Mouse (Mus musculus) hindbrain, embryonic 10.5 days (tissue): Measurements from ENCODE around the gene Pigm. TPM values are rescaled to one million over a fixed set of nuclear protein-coding genes. Genes with fewer than 3 reads are reported as not detected.
A peak's percentile ranks its signal among the peaks of the same experiment; 100 is the strongest.

Experiments used
- DNase-seq: peaks from one replicate; pipeline ENCODE4 v3.0.0-alpha.2; 2017; ENCODE audit warnings: low spot score
- H3K27ac ChIP-seq: fragments of 300-500 bp; sonication (generic); 2 replicates; pipeline ENCODE4 v1.5.1; 2016; ENCODE audit warnings: mild to moderate bottlenecking, moderate library complexity
- H3K27me3 ChIP-seq: fragments of 300-500 bp; sonication (generic); 2 replicates; pipeline ENCODE4 v1.6.1; 2016; ENCODE audit warnings: mild to moderate bottlenecking; ENCODE audit not compliant: poor library complexity, insufficient read depth, severe bottlenecking
- H3K36me3 ChIP-seq: fragments of 300-500 bp; sonication (generic); 2 replicates; pipeline ENCODE4 v1.6.1; 2016; ENCODE audit warnings: mild to moderate bottlenecking, moderate library complexity
- H3K4me1 ChIP-seq: fragments of 300-500 bp; sonication (generic); replicated peaks from 2 replicates; pipeline ENCODE4 v1.6.1; 2016; ENCODE audit warnings: mild to moderate bottlenecking
- H3K4me3 ChIP-seq: fragments of 300-500 bp; sonication (generic); 2 replicates; pipeline ENCODE4 v1.5.1; 2016; ENCODE audit warnings: mild to moderate bottlenecking, moderate library complexity
- H3K9me3 ChIP-seq: fragments of 300-500 bp; sonication (generic); 2 replicates; pipeline ENCODE4 v1.6.1; 2016; ENCODE audit warnings: mild to moderate bottlenecking, moderate library complexity
- WGBS: fragments of 180-500 bp; shearing (Covaris S2); methylation state at CpG from one replicate; pipeline ENCODE4 v1.1.7; 2016; 5-methylcytosine and 5-hydroxymethylcytosine counted together
- polyA plus RNA-seq: library from polyadenylated mRNA; unstranded; fragments of >200 nt; fragmentation: Nextera tagmentation; extraction: Ambion mirVana; gene quantifications from 2 replicates; pipeline ENCODE4 v1.2.1, GENCODE M21; 2016

The Pigm gene
- polyA plus RNA-seq, 1 experiment from 2014 or later: 8.7 TPM

DNA sequence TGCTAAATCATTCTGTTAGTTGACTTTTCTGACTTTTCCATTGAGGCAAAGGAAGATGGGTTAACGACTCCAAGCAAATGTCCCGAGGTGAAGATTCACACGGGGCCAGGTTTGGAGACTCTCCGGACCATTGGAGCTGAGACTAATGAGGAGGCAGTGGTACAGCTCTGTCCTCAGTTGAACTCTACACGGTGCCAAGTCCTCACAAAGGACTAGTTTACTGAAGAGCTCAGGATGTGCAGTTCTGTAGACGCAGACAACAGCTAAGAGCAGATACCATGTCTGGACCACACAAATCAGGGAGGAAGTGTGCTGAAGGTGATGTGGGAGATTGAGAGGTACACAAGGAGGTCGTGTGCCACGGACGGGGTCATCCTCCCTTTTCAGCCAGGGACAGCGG lies 18.0 kb upstream of the Pigm start:
- WGBS: 59% methylated on average over 10 of the region's 10 CpGs

DNA sequence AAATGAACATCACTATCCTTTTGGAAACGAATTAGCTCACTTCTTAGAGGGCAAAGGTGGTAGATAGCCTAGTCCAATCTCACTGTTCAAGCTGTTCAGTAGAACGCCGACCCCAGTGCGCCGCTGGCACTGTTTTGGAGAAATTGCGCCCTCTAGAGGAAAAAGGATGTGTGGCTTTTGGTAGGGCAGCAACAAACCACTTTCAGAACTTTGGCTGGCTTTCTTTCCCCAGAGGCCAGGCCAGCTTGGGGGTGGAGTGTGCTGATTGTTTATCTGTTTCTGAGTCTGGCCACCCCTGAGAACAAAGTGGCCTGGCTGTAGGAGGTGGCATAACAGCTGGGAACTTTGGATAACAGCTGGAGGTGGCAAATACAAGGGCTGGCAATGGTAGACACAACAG lies 11.7 kb upstream of the Pigm start:
- Histone ChIP-seq H3K36me3 (no peaks in the 10 kb centered on the region), H3K27ac (peak overlapping the region; percentile 31; the same call in 1 of the 2 replicates), H3K4me3 (no peak overlapping the region), H3K4me1 (peaks cover 14% of the 10 kb centered on the region), H3K27me3 (peaks cover 30% of the 10 kb centered on the region), H3K9me3 (no peaks in the 10 kb centered on the region)
- WGBS: 11% methylated on average over 6 of the region's 6 CpGs
- peak; percentile 57 for DNase-seq

More for the DNA sequence above, 18.0 kb upstream of the Pigm start:
- no peaks in the 10 kb centered on the region for H3K36me3 ChIP-seq
- H3K9me3 ChIP-seq: no peaks in the 10 kb centered on the region
- peaks cover 48% of the 10 kb centered on the region for H3K4me1 ChIP-seq
- peaks cover 30% of the 10 kb centered on the region for H3K27me3 ChIP-seq
- peak overlapping the region; percentile 60 for H3K27ac ChIP-seq
- no peak for DNase-seq
- H3K4me3 ChIP-seq: no peak overlapping the region

DNA sequence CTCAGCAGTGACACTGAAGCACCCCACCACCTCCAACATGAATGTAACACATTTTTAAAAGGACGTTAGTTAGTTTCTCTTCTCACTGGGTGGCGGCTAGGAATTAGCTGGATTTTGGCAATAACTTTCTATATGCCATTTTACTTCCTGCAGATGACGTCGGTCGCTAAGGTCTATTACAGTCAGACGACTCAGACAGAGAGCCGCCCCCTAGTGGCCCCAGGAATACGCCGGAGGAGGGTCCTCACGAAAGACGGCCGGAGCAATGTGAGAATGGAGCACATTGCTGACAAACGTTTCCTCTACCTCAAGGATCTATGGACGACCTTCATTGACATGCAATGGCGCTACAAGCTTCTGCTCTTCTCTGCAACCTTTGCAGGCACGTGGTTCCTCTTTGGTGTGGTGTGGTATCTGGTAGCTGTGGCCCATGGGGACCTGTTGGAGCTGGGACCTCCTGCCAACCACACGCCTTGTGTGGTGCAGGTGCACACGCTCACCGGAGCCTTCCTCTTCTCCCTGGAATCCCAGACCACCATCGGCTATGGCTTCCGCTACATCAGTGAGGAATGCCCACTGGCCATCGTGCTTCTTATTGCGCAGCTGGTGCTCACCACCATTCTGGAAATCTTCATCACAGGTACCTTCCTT lies 7.5 kb upstream of the Pigm start:
- peak; percentile 71 for DNase-seq
- Histone ChIP-seq H3K4me1 (peaks cover 13% of the 10 kb centered on the region), H3K4me3 (no peak overlapping the region), H3K27ac (no peak overlapping the region), H3K36me3 (no peaks in the 10 kb centered on the region), H3K9me3 (no peaks in the 10 kb centered on the region), H3K27me3 (peaks cover 20% of the 10 kb centered on the region)
- WGBS: 30% methylated on average over 23 of the region's 23 CpGs

DNA sequence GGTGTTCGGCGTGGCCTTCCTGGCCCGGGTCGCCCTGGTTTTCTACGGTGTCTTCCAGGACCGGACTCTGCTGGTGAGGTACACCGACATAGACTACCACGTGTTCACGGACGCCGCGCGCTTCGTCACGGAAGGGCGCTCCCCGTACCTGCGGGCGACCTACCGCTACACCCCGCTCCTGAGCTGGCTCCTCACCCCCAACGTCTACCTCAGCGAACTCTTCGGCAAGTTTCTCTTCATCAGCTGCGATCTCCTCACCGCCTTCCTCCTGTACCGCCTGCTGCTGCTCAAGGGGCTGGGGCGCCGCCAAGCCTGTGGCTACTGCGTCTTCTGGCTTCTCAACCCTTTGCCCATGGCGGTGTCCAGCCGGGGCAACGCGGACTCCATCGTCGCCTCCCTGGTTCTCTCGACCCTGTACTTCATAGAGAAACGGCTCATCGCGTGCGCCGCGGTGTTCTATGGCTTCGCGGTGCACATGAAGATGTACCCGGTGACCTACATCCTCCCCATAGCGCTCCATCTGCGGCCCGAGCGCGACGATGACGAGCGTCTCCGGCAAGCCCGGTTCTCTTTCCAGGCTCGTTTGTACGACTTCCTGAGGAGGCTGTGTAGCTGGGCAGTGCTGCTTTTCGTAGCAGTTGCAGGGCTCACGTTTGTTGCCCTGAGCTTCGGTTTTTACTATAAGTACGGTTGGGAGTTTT lies 562 bp downstream of the Pigm start:
- Histone ChIP-seq H3K9me3 (no peaks in the 10 kb centered on the region), H3K27ac (peak overlapping the region; percentile 91), H3K4me1 (peaks cover 25% of the 10 kb centered on the region), H3K27me3 (no peaks in the 10 kb centered on the region; the same call in 1 of the 2 replicates), H3K36me3 (peaks cover 37% of the 10 kb centered on the region), H3K4me3 (peak overlapping the region; percentile 98)
- no peak for DNase-seq
- WGBS: 3% methylated on average over 62 of the region's 62 CpGs

DNA sequence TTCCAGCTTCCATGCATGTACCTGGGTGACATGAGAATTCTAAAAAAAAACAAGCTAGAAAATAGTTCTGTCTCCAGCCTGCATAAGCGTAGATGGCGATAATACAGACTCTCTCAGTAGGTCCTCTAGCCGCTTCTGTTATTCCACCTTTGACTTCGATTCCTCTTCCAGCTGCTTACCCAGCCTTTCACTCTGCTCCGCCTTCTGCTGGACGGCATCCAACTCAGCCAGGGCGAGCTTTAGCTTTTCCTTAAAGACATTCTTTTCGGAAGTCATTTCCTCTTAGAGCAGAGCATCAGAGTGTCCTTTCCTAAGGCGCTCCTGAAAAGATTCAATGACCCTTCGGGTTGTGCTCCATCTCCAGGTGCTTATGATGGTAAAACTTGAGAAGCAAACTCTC lies 3.7 kb downstream of the Pigm start:
- Histone ChIP-seq H3K36me3 (peaks cover 52% of the 10 kb centered on the region), H3K27me3 (no peaks in the 10 kb centered on the region), H3K4me1 (peaks cover 25% of the 10 kb centered on the region), H3K9me3 (no peaks in the 10 kb centered on the region), H3K4me3 (no peak overlapping the region), H3K27ac (no peak overlapping the region)
- no peak for DNase-seq
- 89% methylated on average over 10 of the region's 10 CpGs for WGBS

DNA sequence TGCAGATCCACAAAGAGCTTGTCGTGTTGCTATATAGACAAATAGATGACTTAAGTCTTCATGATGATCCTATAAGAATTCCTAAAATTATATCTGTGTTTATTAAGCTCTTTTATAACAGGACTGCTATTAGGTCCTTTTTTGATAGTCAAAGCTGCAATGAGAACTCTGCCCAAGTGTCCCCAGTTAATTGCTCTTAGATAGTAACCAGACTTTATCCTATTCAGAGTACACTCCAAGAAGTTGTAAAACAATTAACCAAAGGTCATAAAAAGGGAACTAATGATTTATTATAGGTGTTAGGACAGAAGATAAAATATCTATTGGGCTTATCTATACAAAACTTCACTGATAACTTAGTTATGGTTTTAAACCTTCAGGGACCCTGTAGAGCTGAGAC lies 5.7 kb downstream of the Pigm start:
- Histone ChIP-seq H3K36me3 (peaks cover 52% of the 10 kb centered on the region), H3K27ac (no peak overlapping the region), H3K4me1 (peaks cover 19% of the 10 kb centered on the region), H3K9me3 (no peaks in the 10 kb centered on the region), H3K4me3 (no peak overlapping the region), H3K27me3 (no peaks in the 10 kb centered on the region)
- WGBS: 96% methylated on average over 1 of the region's 1 CpGs
- no peak for DNase-seq

DNA sequence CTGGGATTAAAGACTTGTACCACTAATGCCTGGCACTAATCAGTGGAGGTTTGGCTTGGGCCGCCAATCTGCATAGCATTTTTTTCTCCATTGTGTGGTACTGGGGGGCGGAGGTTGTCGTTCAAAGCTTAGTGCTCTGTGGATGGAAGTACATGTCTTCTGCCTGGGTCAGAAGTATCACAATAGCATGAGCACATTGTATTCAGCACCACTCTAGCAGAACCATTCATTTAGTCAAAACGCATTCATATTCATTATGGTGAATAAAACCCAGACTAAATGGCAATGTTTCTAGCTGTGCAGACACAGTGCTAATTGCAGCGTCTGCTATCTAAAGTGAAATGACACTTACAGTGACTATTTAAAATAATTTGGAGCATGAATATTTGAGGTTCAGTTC lies 10.9 kb downstream of the Pigm start:
- H3K4me3 ChIP-seq: no peak overlapping the region
- H3K36me3 ChIP-seq: peaks cover 11% of the 10 kb centered on the region; the same call in 1 of the 2 replicates
- H3K27ac ChIP-seq: no peak overlapping the region
- no peaks in the 10 kb centered on the region for H3K9me3 ChIP-seq
- DNase-seq: no peak
- H3K27me3 ChIP-seq: peaks cover 10% of the 10 kb centered on the region; the same call in 1 of the 2 replicates
- peaks cover 10% of the 10 kb centered on the region for H3K4me1 ChIP-seq
- WGBS: 73% methylated on average over 5 of the region's 5 CpGs

DNA sequence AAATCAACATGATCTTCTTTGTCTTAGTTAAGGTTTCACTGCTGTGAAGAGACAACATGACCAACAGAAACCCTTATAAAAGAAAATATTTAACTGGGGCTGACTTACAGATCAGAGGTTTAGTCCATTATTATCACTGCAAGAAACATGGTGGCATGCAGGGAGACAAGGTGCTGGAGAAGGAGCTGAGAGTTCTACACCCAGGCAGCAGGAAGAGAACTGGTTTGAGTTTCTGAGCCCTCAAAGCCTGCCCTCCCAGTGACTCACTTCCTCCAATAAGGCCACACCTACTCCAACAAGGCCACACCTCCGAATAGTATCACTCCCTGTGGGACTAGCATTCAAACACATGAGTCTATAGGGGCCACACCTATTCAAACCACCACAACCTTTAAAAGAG lies 14.4 kb downstream of the Pigm start:
- Histone ChIP-seq H3K9me3 (no peaks in the 10 kb centered on the region), H3K4me3 (no peak overlapping the region), H3K4me1 (peaks cover 12% of the 10 kb centered on the region), H3K36me3 (no peaks in the 10 kb centered on the region), H3K27ac (no peak overlapping the region), H3K27me3 (peaks cover 16% of the 10 kb centered on the region; the same call in 1 of the 2 replicates)
- no peak for DNase-seq
- WGBS: 50% methylated on average over 1 of the region's 1 CpGs

DNA sequence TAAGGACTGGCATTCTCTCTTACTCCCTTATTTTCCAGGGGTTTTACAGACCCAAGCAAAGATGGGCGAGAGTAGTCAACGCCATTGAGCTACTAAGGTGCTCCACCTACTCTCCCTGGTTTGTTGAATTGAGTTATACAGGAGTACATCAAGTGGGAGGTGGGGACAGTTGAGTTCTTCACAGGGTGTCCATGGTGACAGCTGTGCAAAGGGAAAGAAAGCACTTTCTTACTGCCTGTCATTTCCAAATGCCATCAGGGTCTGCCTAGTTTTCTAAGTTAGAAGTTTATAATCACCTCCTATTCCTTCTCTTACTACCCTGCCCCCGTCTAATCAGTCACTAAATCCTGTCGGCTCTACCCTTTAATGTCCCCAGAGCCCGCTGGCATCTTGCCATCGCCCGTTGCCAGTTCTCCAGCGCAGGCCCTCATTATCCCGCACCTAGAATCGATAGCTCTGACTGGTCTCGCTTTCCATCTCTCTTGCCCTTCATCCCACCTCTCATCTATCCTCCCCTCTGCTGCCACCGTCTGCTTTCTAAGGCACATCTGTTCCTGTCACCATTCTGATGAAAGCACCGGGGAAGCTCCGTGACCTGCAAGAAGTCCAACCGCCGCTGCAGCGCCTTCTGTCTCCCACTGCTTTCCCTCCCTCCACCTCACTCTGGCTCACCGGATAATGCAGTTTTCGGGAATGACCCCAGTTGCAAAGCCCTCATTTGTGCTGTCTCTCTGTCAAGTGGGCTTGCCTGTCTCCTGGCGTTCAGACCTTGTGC lies 15.6 kb downstream of the Pigm start:
- no peak overlapping the region for H3K27ac ChIP-seq
- H3K4me3 ChIP-seq: no peak overlapping the region
- 38% methylated on average over 20 of the region's 20 CpGs for WGBS
- no peaks in the 10 kb centered on the region for H3K9me3 ChIP-seq
- no peaks in the 10 kb centered on the region for H3K36me3 ChIP-seq
- peaks cover 16% of the 10 kb centered on the region; the same call in 1 of the 2 replicates for H3K27me3 ChIP-seq
- peak; percentile 6 for DNase-seq
- H3K4me1 ChIP-seq: peaks cover 12% of the 10 kb centered on the region

DNA sequence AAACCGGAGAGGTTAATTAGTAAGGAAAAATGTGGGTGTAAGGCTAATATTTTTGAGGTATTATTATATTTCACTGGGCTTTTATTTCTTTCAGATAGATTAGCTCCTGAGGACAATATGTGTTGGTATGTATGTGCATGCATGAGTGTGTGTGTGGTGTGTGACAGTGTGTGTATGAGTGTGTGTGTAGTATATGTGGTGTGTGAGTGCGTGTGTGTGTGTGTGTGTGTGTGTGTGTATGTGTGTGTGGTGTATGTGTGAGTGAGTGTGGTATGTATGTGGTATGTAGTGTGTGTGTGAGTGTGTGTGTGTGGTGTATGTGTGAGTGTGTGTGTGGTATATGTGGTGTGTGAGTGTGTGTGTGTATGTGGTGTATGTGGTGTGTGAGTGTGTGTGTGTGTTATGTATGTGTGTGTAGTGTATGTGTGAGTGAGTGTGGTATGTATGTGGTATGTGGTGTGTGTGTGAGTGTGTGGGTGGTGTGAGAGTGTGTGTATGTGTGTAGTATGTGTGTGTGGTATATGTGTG lies 16.4 kb downstream of the Pigm start:
- peaks cover 16% of the 10 kb centered on the region; the same call in 1 of the 2 replicates for H3K27me3 ChIP-seq
- no peak overlapping the region for H3K27ac ChIP-seq
- H3K4me3 ChIP-seq: no peak overlapping the region
- H3K4me1 ChIP-seq: peaks cover 8% of the 10 kb centered on the region
- no peaks in the 10 kb centered on the region for H3K36me3 ChIP-seq
- H3K9me3 ChIP-seq: no peaks in the 10 kb centered on the region
- WGBS: 81% methylated on average over 2 of the region's 2 CpGs
- no peak for DNase-seq

DNA sequence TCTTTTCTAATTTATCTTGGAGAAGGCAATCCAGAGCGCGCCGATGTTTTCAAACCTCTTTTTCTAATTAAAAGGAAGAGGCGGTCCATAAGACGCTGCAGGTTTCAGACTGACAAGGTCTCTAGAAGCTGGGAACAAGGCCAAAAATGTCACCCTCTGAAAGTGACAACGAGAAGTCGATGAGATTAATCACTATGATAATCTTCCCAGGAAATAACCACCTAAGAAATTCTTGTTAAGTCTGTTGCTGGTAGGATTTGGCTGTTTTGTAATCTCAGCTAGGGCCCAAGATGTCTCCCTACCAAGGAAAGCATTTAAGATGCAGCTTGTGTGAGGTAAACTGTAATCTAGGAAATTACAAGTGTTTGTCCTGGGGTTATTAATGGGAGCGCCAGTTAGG lies 17.4 kb downstream of the Pigm start:
- Histone ChIP-seq H3K27me3 (peaks cover 16% of the 10 kb centered on the region; the same call in 1 of the 2 replicates), H3K4me3 (no peak overlapping the region), H3K27ac (no peak overlapping the region), H3K9me3 (no peaks in the 10 kb centered on the region), H3K36me3 (no peaks in the 10 kb centered on the region), H3K4me1 (peaks cover 8% of the 10 kb centered on the region)
- WGBS: 80% methylated on average over 8 of the region's 8 CpGs
- DNase-seq: no peak

DNA sequence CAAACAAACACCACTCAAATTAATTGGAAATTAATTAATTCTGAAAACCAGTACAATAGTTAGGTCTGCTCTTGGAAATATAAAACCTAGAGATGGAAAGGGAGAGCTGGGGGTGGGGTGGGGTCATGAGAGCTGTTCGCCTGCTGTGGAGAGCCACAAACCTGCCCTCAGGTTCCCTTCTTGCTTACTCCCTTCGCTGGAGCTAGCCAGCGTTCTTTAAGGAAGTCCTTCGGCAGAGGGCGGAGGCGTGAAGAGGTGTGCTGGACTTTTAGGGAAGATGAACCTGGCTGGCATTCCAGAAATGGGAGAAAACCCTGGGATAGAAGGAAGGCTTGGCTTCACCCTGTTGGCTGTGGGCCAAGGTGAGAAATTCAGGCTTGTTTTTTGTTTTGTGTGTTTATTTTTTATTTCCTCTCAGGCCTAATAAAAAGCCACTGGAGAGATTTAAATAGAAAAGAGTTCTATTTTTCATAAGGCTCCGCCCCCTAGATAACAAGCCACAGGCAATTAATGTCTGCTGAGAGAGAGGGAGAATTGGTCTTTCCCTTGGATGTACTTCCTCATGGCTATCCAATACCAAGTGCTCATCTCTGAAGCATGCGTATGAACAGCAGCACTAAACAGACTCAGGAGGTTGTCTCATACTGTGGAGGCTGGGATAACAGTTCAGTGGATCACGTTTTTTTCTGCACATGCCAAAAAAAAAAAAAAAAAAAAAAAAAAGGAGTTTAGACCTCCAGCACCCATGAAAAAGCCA lies 20.8 kb downstream of the Pigm start:
- no peak overlapping the region for H3K4me3 ChIP-seq
- no peak for DNase-seq
- WGBS: 63% methylated on average over 9 of the region's 9 CpGs
- peaks cover 3% of the 10 kb centered on the region for H3K4me1 ChIP-seq
- H3K27me3 ChIP-seq: 0 out of 2 replicates have a peak, but pooled peaks cover 5% of the 10 kb centered on the region
- no peak overlapping the region for H3K27ac ChIP-seq
- H3K9me3 ChIP-seq: no peaks in the 10 kb centered on the region
- no peaks in the 10 kb centered on the region for H3K36me3 ChIP-seq
